Mouse (Mus musculus) Patski (cell line): ENCODE data around the gene Gm20388. TPM values are rescaled to one million over a fixed set of nuclear protein-coding genes. Genes with fewer than 3 reads are reported as not detected.

Experiments
- ATAC-seq: fragments of 100-300 bp; one replicate; pipeline ENCODE4 v1.8.0; 2021
- CTCF ChIA-PET: fragments of 350-600 bp; sonication (Branson Sonifier 250); formaldehyde crosslinking; loops from one replicate; lab custom pipeline; 2022; ENCODE audit warnings: inconsistent platforms; lab: Charles Lee
- POLR2A ChIA-PET: fragments of 350-600 bp; sonication (Branson Sonifier 250); formaldehyde crosslinking; loops from one replicate; lab custom pipeline; 2022; ENCODE audit warnings: antibody characterized with exemption, inconsistent platforms; lab: Charles Lee
- DNase-seq: peaks from one replicate; pipeline ENCODE4 v3.0.0-alpha.2; 2011; ENCODE audit warnings: low read depth, low spot score
- H3K27me3 ChIP-seq: fragments of 371-371 bp; one replicate; pipeline ENCODE4 v1.5.1; 2021
- CTCF ChIP-seq: fragments of 100-300 bp; IDR thresholded peaks from one replicate; pipeline ENCODE4 v1.5.1; 2021
- in situ Hi-C: fragments of 300-500 bp; cut with MboI; formaldehyde crosslinking; loops from 3 replicates; pipeline ENCODE4 v1.11.1; 2018; ENCODE audit warnings: low pct_unique_long_range_greater_than_20kb, mixed read lengths
- polyA plus RNA-seq: library from polyadenylated mRNA; unstranded; gene quantifications from one replicate; pipeline ENCODE4 v1.2.3, GENCODE M21; 2021

Gene Gm20388
- polyA plus RNA-seq, 1 experiment from 2014 or later, result 86.7 TPM

DNA sequence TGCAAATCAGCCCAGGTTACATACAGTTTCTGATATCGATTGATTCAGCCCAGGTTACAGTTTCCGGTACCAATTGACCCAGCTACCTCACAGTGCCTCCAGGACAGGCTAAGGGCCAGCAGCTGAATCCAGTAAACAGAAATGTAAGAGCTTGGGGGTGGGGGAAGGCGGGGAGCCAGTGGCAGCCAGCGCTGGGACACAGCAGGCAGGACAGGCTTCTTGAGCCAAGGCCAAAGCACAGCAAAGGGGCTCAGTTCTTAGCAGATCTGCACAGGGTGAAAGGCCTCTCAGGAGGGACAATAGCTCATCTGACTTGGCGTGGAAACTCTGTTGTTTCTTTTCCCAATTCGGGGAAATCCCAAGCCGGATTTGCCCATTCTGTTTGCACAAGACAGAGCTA, 3866.7 kb downstream of the Gm20388 start:
- TF ChIP-seq CTCF, result no peak
- no peaks in the 10 kb centered on the region for H3K27me3 ChIP-seq
- ATAC-seq, result no peak
- ChIA-PET CTCF (interaction anchor here (0.6 to 6.0 kb wide), 8 partner anchors 8 to 149 kb away, joined by 3 to 39 read pairs (median 3); partner anchors contain the start of gene Rhou), POLR2A (no interaction called here)
- no peak for DNase-seq
- in situ Hi-C loops, result no loop called here

DNA sequence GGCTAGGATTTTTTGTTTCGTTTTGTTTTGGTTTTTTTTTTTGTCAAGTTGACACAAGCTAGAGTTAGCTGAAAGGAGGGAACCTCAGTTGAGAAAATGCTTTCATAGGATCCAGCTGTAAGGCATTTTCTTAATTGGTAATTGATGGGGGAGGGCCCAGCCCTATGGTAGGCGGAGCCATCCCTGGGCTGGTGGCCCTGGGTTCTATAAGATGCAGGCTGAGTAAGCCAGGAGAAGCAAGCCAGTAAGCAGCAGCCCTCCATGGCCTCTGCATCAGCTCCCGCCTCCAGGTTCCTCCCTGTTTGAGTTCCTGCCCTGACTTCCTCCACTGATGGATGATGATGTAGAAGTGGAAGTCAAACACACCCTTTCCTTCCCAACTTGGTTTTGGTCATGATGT, 3869.8 kb downstream of the Gm20388 start:
- in situ Hi-C loops, result no loop called here
- DNase-seq, result no peak
- ChIA-PET POLR2A (interaction anchor here (0.6 kb wide), 1 partner anchor 16 kb away, joined by 3 read pairs; no protein-coding TSS in a partner anchor), CTCF (interaction anchor here (0.9 to 6.0 kb wide), 3 partner anchors 11 to 128 kb away, joined by 3 to 39 read pairs (median 14); no protein-coding TSS in a partner anchor)
- TF ChIP-seq CTCF, result no peak
- ATAC-seq, result no peak
- no peaks in the 10 kb centered on the region for H3K27me3 ChIP-seq

DNA sequence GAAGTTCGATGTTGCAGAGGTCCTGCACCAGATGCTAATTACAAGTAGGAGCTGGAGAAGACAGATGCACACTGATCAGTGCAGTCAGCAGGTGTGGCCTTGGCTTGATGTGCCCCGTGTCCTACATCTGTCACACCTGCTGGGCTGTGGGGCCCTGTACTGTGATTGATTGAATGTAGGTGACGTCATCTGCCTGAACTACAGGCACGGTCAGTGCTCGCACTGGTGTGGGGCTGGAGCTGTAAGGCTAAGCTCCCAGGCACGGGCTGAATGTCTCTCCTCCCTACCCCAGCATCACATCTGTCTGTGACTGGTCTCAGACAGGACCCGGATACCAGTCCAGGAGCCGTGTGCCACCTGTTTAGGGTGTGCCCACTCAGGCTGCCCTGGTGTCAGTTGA, 3870.6 kb downstream of the Gm20388 start:
- in situ Hi-C loops, result no loop called here
- ChIA-PET POLR2A (interaction anchor here (0.6 to 0.9 kb wide), 2 partner anchors 16 to 129 kb away, joined by 3 read pairs; no protein-coding TSS in a partner anchor), CTCF (interaction anchor here (0.6 to 6.0 kb wide), 5 partner anchors 9 to 153 kb away, joined by 3 to 39 read pairs (median 5); no protein-coding TSS in a partner anchor)
- DNase-seq (no peak), ATAC-seq (no peak)
- no peak for TF ChIP-seq CTCF
- no peaks in the 10 kb centered on the region for H3K27me3 ChIP-seq

DNA sequence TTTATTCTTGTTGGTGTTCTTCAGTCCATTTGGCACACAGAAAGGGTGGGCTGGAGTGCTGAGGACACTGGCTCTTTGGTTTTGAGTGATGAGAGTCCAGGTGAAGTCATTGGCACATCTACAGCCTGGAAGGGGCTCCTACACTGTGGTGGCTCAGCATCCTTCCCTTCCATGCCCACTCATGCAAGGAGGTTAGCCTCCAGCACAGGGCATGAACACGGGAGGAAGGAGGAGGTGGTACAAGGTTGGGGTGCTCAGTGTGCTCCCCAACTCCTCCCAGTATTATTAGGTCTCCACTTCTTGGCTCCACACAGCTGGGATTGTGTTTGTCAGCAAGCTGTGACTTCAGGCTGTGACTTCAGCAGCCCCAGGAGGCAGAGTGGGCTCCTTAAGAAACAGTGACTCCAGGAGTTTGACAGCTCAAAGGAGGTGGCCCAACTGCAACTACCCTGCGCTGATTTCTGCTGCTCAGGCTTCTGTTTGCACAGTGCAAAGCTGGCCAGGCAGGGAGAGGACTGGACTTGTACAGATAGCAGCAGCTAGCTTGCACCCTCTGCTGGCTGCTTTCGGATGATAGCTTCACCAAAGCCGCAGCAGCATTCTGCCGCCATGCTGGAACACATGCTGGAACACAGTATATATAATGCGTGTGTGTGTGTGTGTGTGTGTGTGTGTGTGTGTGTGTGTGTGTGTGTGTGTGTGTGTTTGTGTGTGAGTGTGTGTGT, 3873.0 kb downstream of the Gm20388 start:
- H3K27me3 ChIP-seq, result no peaks in the 10 kb centered on the region
- POLR2A ChIA-PET, result interaction anchor here (1.1 kb wide), 1 partner anchor 130 kb away, joined by 4 read pairs; the partner anchor contains the start of gene Rhou
- in situ Hi-C loops, result no loop called here
- CTCF ChIA-PET, result interaction anchor here (0.6 to 3.9 kb wide), 13 partner anchors 9 to 154 kb away, joined by 3 to 32 read pairs (median 4); partner anchors contain the start of gene Rhou
- peak; percentile 95 for TF ChIP-seq CTCF
- ATAC-seq, result peak; percentile 47
- no peak for DNase-seq

DNA sequence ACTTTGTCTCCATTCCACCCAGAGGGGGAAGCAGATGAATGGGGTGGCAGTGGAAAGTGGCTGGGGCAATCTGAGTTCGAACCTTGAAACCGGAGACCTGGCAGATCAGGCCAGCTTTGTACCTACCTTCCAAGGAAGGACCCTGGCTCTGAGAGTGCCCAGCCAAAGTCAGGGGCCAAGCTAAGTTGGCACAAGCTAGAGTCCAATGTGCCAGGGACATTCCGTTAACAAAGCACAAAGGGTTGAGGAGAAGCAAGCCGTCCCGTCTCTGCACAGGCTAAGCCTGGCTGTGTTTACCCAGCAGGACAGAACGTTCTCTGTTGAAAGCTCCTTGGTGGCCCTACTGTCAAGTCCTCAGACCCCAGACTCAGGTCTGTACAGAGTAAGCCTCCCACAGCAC, 3875.5 kb downstream of the Gm20388 start:
- TF ChIP-seq CTCF, result no peak
- CTCF ChIA-PET, result interaction anchor here (1.2 to 3.9 kb wide), 4 partner anchors 130 to 141 kb away, joined by 3 to 32 read pairs (median 16); partner anchors contain the start of gene Rhou

DNA sequence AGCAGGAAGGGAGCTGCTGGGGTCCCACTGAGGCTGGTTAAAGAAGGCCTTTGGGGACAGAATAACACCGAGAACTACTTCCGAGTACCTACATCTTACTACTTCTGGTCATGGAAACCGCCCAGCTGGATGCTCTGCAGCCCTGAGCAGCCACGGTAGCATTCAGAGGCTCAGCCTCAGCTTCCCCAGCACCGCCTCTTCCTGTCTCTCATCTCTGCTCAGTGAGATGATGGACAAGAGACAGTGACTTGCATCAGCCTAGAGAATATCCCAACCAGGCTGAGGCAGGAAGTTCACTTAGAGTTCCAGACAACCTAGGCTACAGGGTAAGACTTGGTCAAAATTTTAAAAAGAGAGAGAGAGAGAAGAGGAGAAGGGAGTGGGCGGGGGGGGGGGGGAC, 3876.0 kb downstream of the Gm20388 start:
- no peak for TF ChIP-seq CTCF
- ChIA-PET POLR2A (interaction anchor here (1.6 kb wide), 1 partner anchor 133 kb away, joined by 4 read pairs; the partner anchor contains the start of gene Rhou), CTCF (interaction anchor here (1.2 to 3.9 kb wide), 3 partner anchors 17 to 141 kb away, joined by 3 to 32 read pairs (median 4); no protein-coding TSS in a partner anchor)
- in situ Hi-C loops, result no loop called here
- DNase-seq, result no peak
- ATAC-seq, result no peak
- H3K27me3 ChIP-seq, result no peaks in the 10 kb centered on the region

More for the DNA sequence above, 3875.5 kb downstream of the Gm20388 start:
- ATAC-seq (no peak), DNase-seq (no peak)
- no peaks in the 10 kb centered on the region for H3K27me3 ChIP-seq
- POLR2A ChIA-PET, result interaction anchor here (1.6 kb wide), 1 partner anchor 133 kb away, joined by 4 read pairs; the partner anchor contains the start of gene Rhou
- in situ Hi-C loops, result no loop called here

DNA sequence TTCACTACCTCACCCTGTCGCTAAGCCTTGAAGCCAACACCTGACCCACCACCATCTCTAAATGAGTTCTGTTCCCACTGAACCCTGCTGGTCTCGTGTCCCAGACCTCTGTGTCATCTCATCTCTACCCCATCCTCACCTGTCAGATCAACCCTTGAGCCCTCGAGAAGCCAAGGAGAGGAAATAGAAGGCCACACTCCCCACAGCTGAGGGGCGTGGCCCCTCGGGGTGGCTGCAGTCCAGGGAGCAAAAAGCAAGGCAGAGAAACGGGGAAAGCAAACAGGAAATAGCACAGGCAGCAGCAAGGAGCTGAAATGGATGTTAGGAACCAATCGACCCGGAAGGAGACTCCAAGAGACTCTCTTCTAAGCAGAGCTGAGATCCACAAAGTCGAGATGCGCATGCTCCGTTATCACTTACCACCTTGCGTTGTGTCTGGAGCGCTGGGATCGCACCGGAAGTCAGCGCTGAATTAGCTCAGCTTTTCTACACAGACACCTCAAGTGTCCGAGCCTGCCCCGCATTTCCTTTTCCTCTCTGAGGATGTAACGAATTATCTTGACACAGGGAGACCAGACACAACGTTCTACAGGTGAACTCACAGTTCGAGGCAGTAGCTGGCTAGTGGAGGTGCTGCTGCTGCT, 3876.7 kb downstream of the Gm20388 start:
- DNase-seq (no peak), ATAC-seq (no peak)
- H3K27me3 ChIP-seq, result no peaks in the 10 kb centered on the region
- ChIA-PET CTCF (interaction anchor here (1.2 to 3.9 kb wide), 3 partner anchors 18 to 142 kb away, joined by 3 to 32 read pairs (median 4); no protein-coding TSS in a partner anchor), POLR2A (no interaction called here)
- in situ Hi-C loops, result no loop called here
- no peak for TF ChIP-seq CTCF

DNA sequence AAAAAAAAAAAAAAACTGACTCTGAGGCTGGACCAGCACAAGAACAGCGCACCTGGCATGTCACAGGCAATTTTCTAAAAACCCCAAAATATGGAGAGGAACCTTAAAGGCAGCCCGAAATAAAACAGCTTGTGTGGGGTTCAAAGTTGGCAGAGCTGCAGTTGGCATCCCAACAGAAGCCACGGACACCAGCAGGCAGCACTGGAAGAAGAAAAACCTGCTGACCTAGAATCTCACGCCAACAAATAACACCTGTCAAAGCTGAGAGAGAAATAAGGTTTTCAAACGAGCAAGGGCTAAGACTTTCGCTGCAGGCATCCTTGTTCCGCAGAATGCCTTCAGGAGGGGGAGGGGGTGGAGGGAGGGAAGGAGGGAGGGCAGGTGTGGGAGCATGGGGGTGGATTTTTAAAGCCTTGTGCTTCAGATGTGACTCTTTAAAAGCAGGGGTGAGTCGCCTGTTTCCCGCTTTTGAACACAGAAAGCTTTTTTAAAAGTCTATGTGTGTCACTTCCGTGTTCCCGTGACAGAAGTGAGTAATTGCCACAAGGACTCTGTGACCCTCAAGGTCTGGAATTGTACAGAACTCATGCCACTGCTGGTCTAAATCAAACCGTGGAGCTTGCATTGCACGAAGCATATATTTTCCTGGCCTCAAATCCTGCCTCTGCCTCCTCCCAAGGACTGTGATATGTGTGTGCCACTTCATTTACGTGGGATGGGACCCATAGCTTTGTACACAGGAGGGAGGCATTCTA, 3878.0 kb downstream of the Gm20388 start:
- no peak for DNase-seq
- ATAC-seq, result no peak
- no peak for TF ChIP-seq CTCF
- in situ Hi-C loops, result no loop called here
- ChIA-PET POLR2A (interaction anchor here (0.8 kb wide), 1 partner anchor 153 kb away, joined by 3 read pairs; no protein-coding TSS in a partner anchor), CTCF (interaction anchor here (0.9 to 3.9 kb wide), 5 partner anchors 12 to 190 kb away, joined by 3 to 17 read pairs (median 4); no protein-coding TSS in a partner anchor)
- no peaks in the 10 kb centered on the region for H3K27me3 ChIP-seq

DNA sequence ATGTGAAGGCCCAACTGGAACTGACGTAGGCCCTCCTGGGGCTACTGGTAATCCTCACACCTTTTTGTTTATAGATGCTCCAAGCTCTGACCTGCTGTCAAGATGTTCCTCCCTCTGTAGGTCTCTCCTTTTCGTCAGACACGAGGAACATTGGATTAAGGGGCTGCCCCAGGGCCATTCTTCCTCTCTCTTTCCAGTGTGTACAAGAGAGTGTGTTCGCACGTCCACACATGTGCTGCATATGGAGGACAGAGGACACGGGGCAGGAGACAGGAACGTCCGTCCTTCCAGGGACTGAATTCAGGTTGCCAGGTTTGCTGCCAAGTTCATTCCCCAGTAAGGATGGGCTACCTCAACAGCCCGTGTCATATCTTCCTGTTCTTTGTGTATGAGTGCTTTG, 3878.8 kb downstream of the Gm20388 start:
- no peaks in the 10 kb centered on the region for H3K27me3 ChIP-seq
- CTCF ChIA-PET, result interaction anchor here (0.7 to 3.9 kb wide), 13 partner anchors 8 to 189 kb away, joined by 3 to 17 read pairs (median 3); no protein-coding TSS in a partner anchor
- no peak for DNase-seq
- TF ChIP-seq CTCF, result no peak
- in situ Hi-C loops, result no loop called here
- no peak for ATAC-seq
- POLR2A ChIA-PET, result interaction anchor here (0.8 kb wide), 1 partner anchor 154 kb away, joined by 3 read pairs; no protein-coding TSS in a partner anchor
